In the genomic region with DNA sequence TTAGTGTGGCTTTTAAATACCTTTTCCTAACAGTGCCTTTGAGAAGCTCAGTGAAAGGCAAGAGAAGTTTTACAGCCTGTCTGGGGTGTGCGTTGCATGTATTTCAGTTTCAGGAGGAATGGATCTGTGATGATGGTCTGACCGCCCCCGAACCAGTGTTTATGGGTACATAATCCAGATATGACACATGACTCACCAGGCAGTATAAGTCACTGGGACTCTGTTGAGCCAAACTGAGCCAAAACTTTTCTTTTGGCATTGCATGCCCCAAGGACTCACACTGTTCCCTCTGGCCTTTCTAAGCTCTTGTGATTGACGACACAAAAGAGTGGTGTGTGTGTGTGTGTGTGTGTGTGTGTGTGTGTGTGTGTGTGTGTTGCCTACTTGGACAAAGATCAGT, we compare ENCODE assay signal across 18 mouse cellular contexts. TPM values are rescaled to one million over a fixed set of nuclear protein-coding genes. Genes with fewer than 3 reads are reported as not detected.
A peak's percentile ranks its signal among the peaks of the same experiment; 100 is the strongest.
DNase-seq lines count a peak whose midpoint lies in the region; TF ChIP-seq lines count a peak whose summit lies in the region.
"Had no signal": no experiment of that assay in that cellular context is flagged by ENCODE, and none has a peak within 500 bp of the region (broad histone marks: within the 10 kb centered on the region; RNA-seq: fewer than 3 reads in every experiment).

No protein-coding gene starts in this region.

- no peak for TF ChIP-seq POLR2A in myocyte (IDR thresholded peaks at IDR 0.05; ENCODE audit: insufficient read length, low read depth)

- no peaks in the 10 kb centered on the region for H3K36me3 ChIP-seq in myocyte (ENCODE audit: control insufficient read depth, insufficient read depth)
- H3K36me3 ChIP-seq: embryonic facial prominence, embryonic 12.5 days; G1E; heart, embryonic 13.5 days; hindbrain, embryonic 13.5 days had no signal

- H3K4me2 ChIP-seq in myocyte (ENCODE audit: low read depth), result peak overlapping the region; percentile 60
- H3K4me2 ChIP-seq: embryonic facial prominence, embryonic 12.5 days; forebrain, embryonic 13.5 days; heart, embryonic 13.5 days; hindbrain, embryonic 13.5 days had no signal

- H3ac ChIP-seq in myocyte (ENCODE audit: control insufficient read depth, insufficient read length), result no peak overlapping the region

- no peak overlapping the region for H3K4me3 ChIP-seq in myocyte
- H3K4me3 ChIP-seq: embryonic facial prominence, embryonic 12.5 days; forebrain, embryonic 13.5 days; heart, embryonic 13.5 days; hindbrain, embryonic 13.5 days had no signal

- H3K27me3 ChIP-seq in myocyte (ENCODE audit: control insufficient read depth, insufficient read depth, insufficient read length), result no peaks in the 10 kb centered on the region
- H3K27me3 ChIP-seq: embryonic facial prominence, embryonic 12.5 days; forebrain, embryonic 13.5 days; heart, embryonic 13.5 days; hindbrain, embryonic 13.5 days had no signal

- H3K79me2 ChIP-seq in myocyte (ENCODE audit: control insufficient read depth, insufficient read depth), result no peaks in the 10 kb centered on the region

- peak; percentile 59 for DNase-seq in 3T3-L1 (ENCODE audit: low read depth, low spot score)
- DNase-seq in NIH3T3 (ENCODE audit: low read depth), result peak; percentile 60
- DNase-seq in adrenal gland, postnatal 14 days, result peak; percentile 59
- DNase-seq in spleen, postnatal 36 days (ENCODE audit: low spot score in 2 of 2), result no peak
- DNase-seq in layer of hippocampus, postnatal 36 days, result no peak
- DNase-seq: cerebellum, adult 11 months; cerebellum, adult 9-10 months; cerebellum, postnatal 25 days; forebrain, postnatal 0 days; gastrocnemius, postnatal 14 days; heart, postnatal 36 days; kidney, adult 11 months had no signal

TF ChIP-seq in myocyte, 11 proteins besides CTCF, POLR2A, EP300 and RAD21:
- TF ChIP-seq E2F4 (IDR thresholded peaks at IDR 0.05; ENCODE audit: insufficient read depth), result no peak
- no peak for TF ChIP-seq MYOG (IDR thresholded peaks at IDR 0.05; ENCODE audit: control insufficient read depth in 1 of 3, insufficient read depth in 1 of 3, insufficient read length in 2 of 3, low read depth in 2 of 3)
- TF ChIP-seq MAX (IDR thresholded peaks at IDR 0.05; ENCODE audit: low read depth), result no peak
- TF ChIP-seq SRF (IDR thresholded peaks at IDR 0.05; ENCODE audit: control insufficient read depth, insufficient read length, low read depth), result no peak
- TF ChIP-seq USF1 (IDR thresholded peaks at IDR 0.05; ENCODE audit: low read depth), result no peak
- TF ChIP-seq TCF12 (IDR thresholded peaks at IDR 0.05; ENCODE audit: insufficient read depth, poor library complexity, severe bottlenecking), result no peak
- TF ChIP-seq CEBPB (IDR thresholded peaks at IDR 0.05; ENCODE audit: insufficient read depth, poor library complexity, severe bottlenecking), result no peak
- TF ChIP-seq MYOD1 (IDR thresholded peaks at IDR 0.05; ENCODE audit: control insufficient read depth in 1 of 3, insufficient read length in 2 of 3, low read depth in 2 of 3), result no peak
- TF ChIP-seq TCF3 (IDR thresholded peaks at IDR 0.05; ENCODE audit: insufficient read length, low read depth), result no peak
- no peak for TF ChIP-seq REST (IDR thresholded peaks at IDR 0.05; ENCODE audit: insufficient read depth, insufficient read length)
- no peak for TF ChIP-seq POLR2AphosphoS2 (IDR thresholded peaks at IDR 0.05; ENCODE audit: insufficient read length, low read depth)

RNA-seq across cellular contexts. Expression of a gene that starts 8.4 kb away (rescaled TPM):
- total RNA-seq in adrenal gland, postnatal 14 days (2021), result 244 and 247 TPM in 2 replicates
- 126 TPM for polyA plus RNA-seq in myocyte (2012; fragmentation: generic; extraction: Trizol)
- 100 to 1,000 TPM; 236 to 240 TPM for total RNA-seq in layer of hippocampus, postnatal 36 days (2021)

Comparison
In these comparisons a context has a peak if more than half of its experiments do, and no peak if none do; other contexts are left out.
1. DNase-seq: peak in 3T3-L1 (single experiment), NIH3T3 (single experiment) and adrenal gland, postnatal 14 days (single experiment); none in spleen, postnatal 36 days (0 of 2) and layer of hippocampus, postnatal 36 days (0 of 2).